In genomic region chr5:147402505-147402904, GRCm38 (mm10) we compare ENCODE assay signal across 9 mouse cellular contexts. TPM values are rescaled to one million over a fixed set of nuclear protein-coding genes. Genes with fewer than 3 reads are reported as not detected.
DNase-seq lines count a peak whose midpoint lies in the region; TF ChIP-seq lines count a peak whose summit lies in the region.
"Had no signal": no experiment of that assay in that cellular context is flagged by ENCODE, and none has a peak within 500 bp of the region (broad histone marks: within the 10 kb centered on the region; RNA-seq: fewer than 3 reads in every experiment).

No protein-coding gene starts in this region.

- H3K27ac ChIP-seq in layer of hippocampus, adult 2 months = no peak overlapping the region
- H3K27ac ChIP-seq in MEL (ENCODE audit: control insufficient read depth, low read depth, low read length) = no peak overlapping the region
- H3K27ac ChIP-seq in liver, adult 2 months (replicated peaks; ENCODE audit: insufficient read depth, low read depth, low read length) = no peak overlapping the region
- H3K27ac ChIP-seq: liver, embryonic 15.5 days had no signal

- TF ChIP-seq POLR2A in MEL (IDR thresholded peaks at IDR 0.05; ENCODE audit: control insufficient read depth in 1 of 2, insufficient read depth in 1 of 2, low read depth in 1 of 2, low read length in 2 of 2, poor library complexity in 1 of 2) = no peak
- TF ChIP-seq POLR2A in liver, adult 2 months (IDR thresholded peaks at IDR 0.05; ENCODE audit: extremely low read depth, insufficient read depth, low read length) = no peak

- peak overlapping the region; percentile 22; the same call in 1 of the 2 replicates for H3K9ac ChIP-seq in MEL (ENCODE audit: control insufficient read depth, low read depth, low read length, poor library complexity, severe bottlenecking)
- H3K9ac ChIP-seq in liver, adult 2 months (ENCODE audit: low read depth, low read length) = no peak overlapping the region
- H3K9ac ChIP-seq: liver, embryonic 15.5 days had no signal

- TF ChIP-seq RAD21 in MEL (IDR thresholded peaks at IDR 0.05; ENCODE audit: low read depth, low read length) = peak; percentile 85

- no peak overlapping the region for H3K4me3 ChIP-seq in layer of hippocampus, adult 2 months
- no peak overlapping the region for H3K4me3 ChIP-seq in MEL (ENCODE audit: control insufficient read depth in 1 of 2, insufficient read depth in 1 of 2, low read depth in 2 of 2, low read length in 2 of 2)
- no peak overlapping the region for H3K4me3 ChIP-seq in liver, adult 2 months (ENCODE audit: insufficient read depth, low read depth, low read length)
- H3K4me3 ChIP-seq: liver, embryonic 15.5 days had no signal

- H3K4me1 ChIP-seq in MEL (ENCODE audit: control insufficient read depth in 1 of 2, insufficient read depth in 2 of 2, low read length in 2 of 2) = no peaks in the 10 kb centered on the region
- no peaks in the 10 kb centered on the region for H3K4me1 ChIP-seq in liver, adult 2 months (ENCODE audit: control insufficient read depth, insufficient read depth, low read length)

- TF ChIP-seq CTCF in layer of hippocampus, adult 2 months (conservative IDR thresholded peaks at IDR 0.05) = peak; percentile 76
- peak; percentile 65 to 82 (median 77) for TF ChIP-seq CTCF in MEL (IDR thresholded peaks at IDR 0.05 in 2 of 3, conservative IDR thresholded peaks at IDR 0.05 in 1 of 3; ENCODE audit: control insufficient read depth in 1 of 3, insufficient read depth in 1 of 3, low read depth in 2 of 3, low read length in 3 of 3, poor library complexity in 1 of 3, severe bottlenecking in 1 of 3)
- TF ChIP-seq CTCF in liver, adult 2 months (IDR thresholded peaks at IDR 0.05; ENCODE audit: low read depth, low read length) = peak; percentile 49; the same call in 1 of the 2 replicates

- WGBS in liver, adult 2 months = 17% methylated on average over 5 of the region's 5 CpGs

- TF ChIP-seq EP300 in MEL (IDR thresholded peaks at IDR 0.05; ENCODE audit: low read depth in 1 of 2, low read length in 2 of 2) = no peak

- no peaks in the 10 kb centered on the region for H3K27me3 ChIP-seq in MEL (ENCODE audit: control insufficient read depth in 1 of 2, insufficient read depth in 2 of 2, low read length in 2 of 2)
- peaks cover 10% of the 10 kb centered on the region; the same call in 1 of the 2 replicates for H3K27me3 ChIP-seq in liver, adult 2 months (ENCODE audit: control insufficient read depth, insufficient read depth, low read length)

- no peaks in the 10 kb centered on the region for H3K9me3 ChIP-seq in MEL (replicated peaks; ENCODE audit: insufficient read depth, low read length)
- H3K9me3 ChIP-seq: liver, embryonic 15.5 days had no signal

- H3K79me2 ChIP-seq in MEL (ENCODE audit: control insufficient read depth, insufficient read depth, low read length, poor library complexity) = no peaks in the 10 kb centered on the region
- H3K79me2 ChIP-seq in liver, adult 2 months (ENCODE audit: control insufficient read depth, insufficient read depth, low read length) = no peaks in the 10 kb centered on the region

- no peaks in the 10 kb centered on the region for H3K36me3 ChIP-seq in MEL (ENCODE audit: control insufficient read depth in 1 of 2, insufficient read depth in 2 of 2, low read length in 2 of 2)
- no peaks in the 10 kb centered on the region for H3K36me3 ChIP-seq in liver, adult 2 months (ENCODE audit: control insufficient read depth, insufficient read depth, low read length)
- H3K36me3 ChIP-seq: liver, embryonic 15.5 days had no signal

- peak; percentile 39 to 62 for DNase-seq in layer of hippocampus, adult 2 months (ENCODE audit: low spot score in 2 of 2)
- no peak for DNase-seq in layer of hippocampus, adult 9-11 months
- peak; percentile 81 for DNase-seq in MEL (ENCODE audit: low read depth, low spot score)
- peak; percentile 73 for DNase-seq in adrenal gland, postnatal 10 days
- DNase-seq in forelimb bud, embryonic 11.5 days (ENCODE audit: low read depth, low spot score) = peak; percentile 55
- DNase-seq in liver, adult 2 months (ENCODE audit: extremely low read depth, low read depth, low spot score) = peak; percentile 57
- DNase-seq in right cerebral cortex, postnatal 10 days (ENCODE audit: low spot score in 2 of 2) = peak; percentile 43 to 69
- no peak for DNase-seq in natural killer cell, adult 2 months (ENCODE audit: low spot score in 2 of 2)

TF ChIP-seq in MEL, 35 proteins besides CTCF, POLR2A, EP300 and RAD21:
- TF ChIP-seq MYC (IDR thresholded peaks at IDR 0.05; ENCODE audit: low read depth, low read length) (no peak), SMC3 (IDR thresholded peaks at IDR 0.05; ENCODE audit: low read depth, low read length) (peak; percentile 88), ZC3H11A (IDR thresholded peaks at IDR 0.05; ENCODE audit: low read depth, low read length) (peak; percentile 84)
TF ChIP-seq in MEL: peak in this region for 2.

RNA-seq across cellular contexts. Expression of gene Flt3, which starts 2.2 kb away (rescaled TPM):
- 10 to 100 TPM in 1 of 2 experiments, 1 to 10 TPM in 1; 9.8 to 11.0 TPM for total RNA-seq in layer of hippocampus, adult 2 months (2021)
- total RNA-seq in MEL (2012; rRNA removed) = not detected in 2 replicates
- under 1 TPM in 1 of 2 experiments, not detected in 1; 0.01 TPM for polyA plus RNA-seq in MEL (2012; ENCODE audit: insufficient read depth in 1 of 2, insufficient read length in 2 of 2, low read depth in 1 of 2, low replicate concordance in 2 of 2, missing spikeins in 1 of 2)
- under 1 TPM; 0.42 to 0.72 TPM for total RNA-seq in adrenal gland, postnatal 10 days (2021)
- 0.18 and 0.27 TPM in 2 replicates for total RNA-seq in liver, adult 2 months (2014; rRNA removed)
- polyA plus RNA-seq in liver, adult 2 months (2012; rRNA removed) = 0.14 and 0.16 TPM in 2 replicates

RNA-seq across cellular contexts. Expression of gene Pan3, which starts 27.5 kb away (rescaled TPM):
- 100 to 1,000 TPM in 1 of 2 experiments, 10 to 100 TPM in 1; 96.7 to 114 TPM for total RNA-seq in layer of hippocampus, adult 2 months (2021)
- total RNA-seq in MEL (2012; rRNA removed) = 56.1 and 61.5 TPM in 2 replicates
- 10 to 100 TPM in 1 of 2 experiments, not detected in 1; 60.6 TPM for polyA plus RNA-seq in MEL (2012; ENCODE audit: insufficient read depth in 1 of 2, insufficient read length in 2 of 2, low read depth in 1 of 2, low replicate concordance in 2 of 2, missing spikeins in 1 of 2)
- 100 to 1,000 TPM in 1 of 2 experiments, 10 to 100 TPM in 1; 90.5 to 106 TPM for total RNA-seq in adrenal gland, postnatal 10 days (2021)
- 42.7 and 47.1 TPM in 2 replicates for total RNA-seq in liver, adult 2 months (2014; rRNA removed)
- 6.9 and 11.6 TPM in 2 replicates for polyA plus RNA-seq in liver, adult 2 months (2012; rRNA removed)

Comparison
In these comparisons a context has a peak if more than half of its experiments do, and no peak if none do; other contexts are left out.
1. DNase-seq: peak in layer of hippocampus, adult 2 months (2 of 2), MEL (single experiment), adrenal gland, postnatal 10 days (single experiment), forelimb bud, embryonic 11.5 days (single experiment), liver, adult 2 months (single experiment) and right cerebral cortex, postnatal 10 days (2 of 2); none in layer of hippocampus, adult 9-11 months (single experiment) and natural killer cell, adult 2 months (0 of 2).
2. Peak in every context shown above with its lines, with median percentiles within 50 percentile points of each other: CTCF ChIP-seq.